Comparison of ENCODE assay signal across 10 mouse cellular contexts in the genomic region with DNA sequence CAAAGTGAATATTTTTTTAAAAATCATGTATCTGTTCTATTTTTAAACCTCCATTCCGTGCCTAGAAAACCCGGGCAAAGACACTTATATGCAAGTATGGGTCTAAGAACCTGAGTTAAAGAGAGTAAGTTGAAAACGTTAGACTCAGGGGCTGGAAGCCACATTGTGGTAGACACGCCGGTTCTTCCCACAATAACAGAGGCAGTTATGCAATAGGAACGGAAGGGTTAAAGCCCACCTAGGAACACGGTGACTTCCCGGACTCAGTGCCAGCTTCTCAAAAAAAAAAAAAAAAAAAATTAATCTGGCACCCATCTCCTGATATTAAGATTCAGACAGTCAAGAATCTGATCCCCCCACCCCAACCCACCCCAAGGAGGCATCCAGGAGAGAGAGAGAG.
DNase-seq lines count a peak whose midpoint lies in the region; ATAC-seq and TF ChIP-seq lines count a peak whose summit lies in the region.
"Had no signal": no experiment of that assay in that cellular context is flagged by ENCODE, and none has a peak within 500 bp of the region (broad histone marks: within the 10 kb centered on the region; RNA-seq: fewer than 3 reads in every experiment).

No protein-coding gene starts in this region.

- no peaks in the 10 kb centered on the region for H3K9me3 ChIP-seq in intestine, embryonic 14.5 days (ENCODE audit: control insufficient read depth, low read length)
- H3K9me3 ChIP-seq in intestine, postnatal 0 days (ENCODE audit: control insufficient read depth) = no peaks in the 10 kb centered on the region
- no peaks in the 10 kb centered on the region for H3K9me3 ChIP-seq in forebrain, embryonic 13.5 days (replicated peaks)
- no peaks in the 10 kb centered on the region for H3K9me3 ChIP-seq in midbrain, embryonic 13.5 days
- H3K9me3 ChIP-seq: neural tube, embryonic 12.5 days had no signal

- no peak for DNase-seq in intestine, embryonic 14.5 days (ENCODE audit: low spot score)
- DNase-seq in cerebellum, adult 8-10 months = peak; percentile 38
- no peak for DNase-seq in natural killer cell, adult 2 months (ENCODE audit: low spot score in 2 of 2)
- DNase-seq in layer of hippocampus, adult 11-12 months (ENCODE audit: low spot score) = no peak
- DNase-seq in gastrocnemius, postnatal 10 days = no peak
- DNase-seq: kidney, postnatal 36 days had no signal

- H3K4me2 ChIP-seq in intestine, embryonic 14.5 days (ENCODE audit: low read length) = peak overlapping the region; percentile 40
- H3K4me2 ChIP-seq in intestine, postnatal 0 days (replicated peaks; ENCODE audit: low read depth) = no peak overlapping the region
- peak overlapping the region; percentile 51 for H3K4me2 ChIP-seq in forebrain, embryonic 13.5 days
- H3K4me2 ChIP-seq in midbrain, embryonic 13.5 days (replicated peaks) = peak overlapping the region; percentile 43
- H3K4me2 ChIP-seq: neural tube, embryonic 12.5 days had no signal

- H3K9ac ChIP-seq in intestine, embryonic 14.5 days (ENCODE audit: low read length) = no peak overlapping the region
- H3K9ac ChIP-seq in intestine, postnatal 0 days (ENCODE audit: low read depth, low read length) = no peak overlapping the region
- no peak overlapping the region; the same call in 1 of the 2 replicates for H3K9ac ChIP-seq in forebrain, embryonic 13.5 days
- H3K9ac ChIP-seq in midbrain, embryonic 13.5 days (replicated peaks) = no peak overlapping the region
- H3K9ac ChIP-seq: neural tube, embryonic 12.5 days had no signal

- no peak overlapping the region for H3K4me3 ChIP-seq in intestine, embryonic 14.5 days (ENCODE audit: low read depth, low read length)
- H3K4me3 ChIP-seq in intestine, postnatal 0 days (ENCODE audit: low read depth, low read length) = no peak overlapping the region
- H3K4me3 ChIP-seq in forebrain, embryonic 13.5 days = peak overlapping the region; percentile 22
- H3K4me3 ChIP-seq in midbrain, embryonic 13.5 days (replicated peaks) = peak overlapping the region; percentile 26
- H3K4me3 ChIP-seq: neural tube, embryonic 12.5 days had no signal

- WGBS in intestine, embryonic 14.5 days = 47% methylated on average over 8 of the region's 8 CpGs
- WGBS in intestine, postnatal 0 days = 57% methylated on average over 8 of the region's 8 CpGs
- 42% methylated on average over 8 of the region's 8 CpGs for WGBS in forebrain, embryonic 13.5 days
- 49% methylated on average over 8 of the region's 8 CpGs for WGBS in midbrain, embryonic 13.5 days

- ATAC-seq in intestine, embryonic 14.5 days (replicated peaks; ENCODE audit: low FRiP score, low TSS enrichment, low read depth) = no peak
- no peak for ATAC-seq in intestine, postnatal 0 days
- ATAC-seq in forebrain, embryonic 13.5 days = peak; percentile 23; the same call in 1 of the 2 replicates
- 0 out of 2 replicates have a peak, but pooled peaks have one; percentile 50 for ATAC-seq in midbrain, embryonic 13.5 days

- H3K27me3 ChIP-seq in intestine, embryonic 14.5 days (replicated peaks; ENCODE audit: control insufficient read depth, insufficient read depth, low read length) = no peaks in the 10 kb centered on the region
- no peaks in the 10 kb centered on the region for H3K27me3 ChIP-seq in intestine, postnatal 0 days (replicated peaks; ENCODE audit: control insufficient read depth, insufficient read depth, low read length)
- H3K27me3 ChIP-seq in forebrain, embryonic 13.5 days = no peaks in the 10 kb centered on the region
- no peaks in the 10 kb centered on the region for H3K27me3 ChIP-seq in midbrain, embryonic 13.5 days
- H3K27me3 ChIP-seq: neural tube, embryonic 12.5 days had no signal

- no peaks in the 10 kb centered on the region; the same call in 1 of the 2 replicates for H3K4me1 ChIP-seq in intestine, embryonic 14.5 days (replicated peaks; ENCODE audit: control insufficient read depth, insufficient read depth, low read length)
- no peaks in the 10 kb centered on the region for H3K4me1 ChIP-seq in intestine, postnatal 0 days (replicated peaks; ENCODE audit: control insufficient read depth, insufficient read depth, low read length)
- no peaks in the 10 kb centered on the region for H3K4me1 ChIP-seq in forebrain, embryonic 13.5 days
- 0 out of 2 replicates have a peak, but pooled peaks cover 3% of the 10 kb centered on the region for H3K4me1 ChIP-seq in midbrain, embryonic 13.5 days (replicated peaks)
- H3K4me1 ChIP-seq: neural tube, embryonic 12.5 days had no signal

- no peak overlapping the region for H3K27ac ChIP-seq in intestine, embryonic 14.5 days (ENCODE audit: low read depth)
- H3K27ac ChIP-seq in intestine, postnatal 0 days (ENCODE audit: low read depth, low read length) = no peak overlapping the region
- H3K27ac ChIP-seq in forebrain, embryonic 13.5 days = peak overlapping the region; percentile 54; the same call in 1 of the 2 replicates
- H3K27ac ChIP-seq in midbrain, embryonic 13.5 days = no peak overlapping the region
- H3K27ac ChIP-seq: neural tube, embryonic 12.5 days had no signal

- H3K36me3 ChIP-seq in intestine, embryonic 14.5 days (ENCODE audit: control insufficient read depth, insufficient read depth, low read length) = no peaks in the 10 kb centered on the region
- no peaks in the 10 kb centered on the region for H3K36me3 ChIP-seq in intestine, postnatal 0 days (ENCODE audit: control insufficient read depth, insufficient read depth)
- no peaks in the 10 kb centered on the region for H3K36me3 ChIP-seq in forebrain, embryonic 13.5 days (ENCODE audit: poor library complexity, severe bottlenecking)
- H3K36me3 ChIP-seq in midbrain, embryonic 13.5 days = no peaks in the 10 kb centered on the region
- H3K36me3 ChIP-seq: neural tube, embryonic 12.5 days had no signal

- no peak for TF ChIP-seq CTCF in intestine, postnatal 0 days (IDR thresholded peaks at IDR 0.05; ENCODE audit: low read depth)

Comparison
In these comparisons a context has a peak if more than half of its experiments do, and no peak if none do; other contexts are left out.
1. ATAC-seq: peak in forebrain, embryonic 13.5 days (single experiment) and midbrain, embryonic 13.5 days (single experiment); none in intestine, embryonic 14.5 days (single experiment) and intestine, postnatal 0 days (single experiment).
2. H3K4me3 ChIP-seq: peak in forebrain, embryonic 13.5 days (single experiment) and midbrain, embryonic 13.5 days (single experiment); none in intestine, embryonic 14.5 days (single experiment) and intestine, postnatal 0 days (single experiment).